Mouse (Mus musculus) 3T3-L1 (cell line): ENCODE measurements around the gene Fbxo21.
A peak's percentile ranks its signal among the peaks of the same experiment; 100 is the strongest.

ENCODE experiments used
- DNase-seq: peaks from one replicate; pipeline ENCODE4 v3.0.0-alpha.2; 2015; ENCODE audit warnings: low read depth, low spot score

The Fbxo21 gene

DNA sequence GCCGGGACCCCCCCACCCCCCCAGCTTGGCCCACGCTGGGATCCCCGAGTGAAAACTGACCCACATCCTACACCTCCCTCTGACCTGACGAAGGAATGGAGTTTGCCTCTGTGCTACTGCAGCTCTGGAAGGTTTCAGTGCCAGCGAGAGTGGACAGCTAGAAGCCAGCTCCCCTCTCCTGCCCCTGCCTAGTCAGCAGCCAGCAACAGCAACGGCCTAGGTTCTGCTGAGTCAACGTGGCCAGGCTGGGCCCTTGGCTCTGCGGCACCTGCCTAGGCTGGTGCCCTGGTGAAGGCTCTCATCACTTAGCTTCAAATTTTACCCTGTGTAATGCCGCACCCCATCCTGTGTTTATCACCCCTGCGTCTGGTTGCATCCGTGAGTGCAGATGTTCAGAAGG, 43.4 kb downstream of the Fbxo21 start:
- no peak for DNase-seq

DNA sequence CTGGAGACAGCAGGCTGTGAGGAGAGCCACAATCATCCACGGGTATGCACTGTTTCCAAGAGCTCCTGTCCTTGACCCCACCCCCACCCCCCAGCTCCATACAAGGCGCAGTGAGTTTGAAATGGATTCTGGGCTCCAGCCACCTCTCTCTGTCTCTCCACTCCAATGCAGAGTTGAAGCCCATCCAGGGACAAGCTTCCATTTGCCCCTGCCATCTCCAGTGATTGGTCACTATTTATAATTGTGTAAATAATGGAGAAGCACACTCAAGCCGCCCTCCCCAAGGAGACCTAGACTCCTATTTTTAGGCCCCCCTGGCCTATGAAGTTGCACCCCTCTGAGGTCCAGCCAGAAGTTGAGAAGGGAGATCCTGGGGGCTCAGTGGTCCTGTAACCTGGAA, 46.5 kb downstream of the Fbxo21 start:
- no peak for DNase-seq

DNA sequence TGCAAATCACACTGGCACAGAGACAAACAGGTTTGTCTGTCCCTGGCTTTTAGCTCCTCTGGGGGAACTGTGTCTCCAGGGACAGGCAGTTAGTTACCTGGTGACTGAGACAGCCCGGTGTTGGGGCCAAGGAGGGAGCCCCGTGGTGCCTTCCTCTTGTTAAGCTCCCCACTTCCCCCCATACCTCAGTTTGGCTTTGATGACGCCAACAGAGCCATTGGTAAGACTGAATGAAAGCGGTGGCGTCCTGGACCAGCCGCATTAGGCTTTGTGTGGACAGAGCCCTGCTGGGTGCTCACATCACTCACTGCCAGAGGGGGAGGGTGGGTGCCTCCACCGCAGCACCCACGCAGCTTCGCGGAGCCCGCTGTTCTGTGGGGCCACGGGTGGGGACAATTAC, 49.4 kb downstream of the Fbxo21 start:
- no peak for DNase-seq

DNA sequence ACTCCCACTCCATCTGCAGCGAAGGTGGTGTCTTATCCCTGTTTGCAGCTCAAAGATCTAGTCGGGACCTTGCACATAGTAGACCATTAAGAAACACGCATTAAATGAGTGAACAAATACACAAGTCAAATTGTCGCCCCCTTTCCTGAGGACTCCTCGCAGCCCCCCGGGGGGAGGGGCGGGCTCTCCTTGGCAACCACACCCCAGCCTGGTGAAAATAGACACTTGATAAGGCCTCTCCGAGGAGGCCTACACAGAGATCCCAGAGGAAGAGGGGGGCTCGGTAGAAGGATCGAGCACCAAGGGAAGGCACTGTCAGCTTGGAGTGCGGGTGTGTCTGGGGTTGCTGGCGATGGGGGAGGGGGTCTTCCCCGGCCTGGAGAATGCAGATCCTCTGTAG, 49.8 kb downstream of the Fbxo21 start:
- no peak for DNase-seq

DNA sequence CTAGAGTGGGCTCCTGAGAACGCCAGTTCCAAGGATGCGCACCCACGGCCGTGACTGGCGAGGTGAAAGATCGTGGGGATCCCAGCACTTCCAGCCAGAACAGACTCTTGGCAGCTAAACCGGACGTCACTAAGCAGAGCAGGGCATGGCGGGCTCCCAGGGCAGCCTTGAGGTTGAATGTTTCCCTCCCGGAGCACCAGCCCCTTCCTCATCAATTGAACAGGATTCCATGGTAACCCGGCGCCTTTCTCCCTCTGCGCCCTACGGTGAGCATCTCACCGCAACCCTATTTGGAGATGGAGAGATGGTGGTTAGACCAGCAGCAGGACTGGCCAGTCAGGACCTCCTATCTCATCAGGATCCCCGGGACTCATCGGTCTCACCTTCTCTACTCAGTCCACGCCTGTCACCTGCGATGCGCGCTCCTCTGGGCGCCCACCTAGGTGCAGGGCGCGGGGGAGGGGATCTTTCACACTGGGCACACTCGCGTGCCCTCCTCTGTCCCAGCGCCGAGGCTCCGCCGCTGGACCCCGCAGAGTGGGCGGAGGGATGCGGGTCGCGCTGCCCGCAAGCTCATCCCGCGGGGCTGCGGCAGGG, 50.7 kb downstream of the Fbxo21 start:
- no peak for DNase-seq

DNA sequence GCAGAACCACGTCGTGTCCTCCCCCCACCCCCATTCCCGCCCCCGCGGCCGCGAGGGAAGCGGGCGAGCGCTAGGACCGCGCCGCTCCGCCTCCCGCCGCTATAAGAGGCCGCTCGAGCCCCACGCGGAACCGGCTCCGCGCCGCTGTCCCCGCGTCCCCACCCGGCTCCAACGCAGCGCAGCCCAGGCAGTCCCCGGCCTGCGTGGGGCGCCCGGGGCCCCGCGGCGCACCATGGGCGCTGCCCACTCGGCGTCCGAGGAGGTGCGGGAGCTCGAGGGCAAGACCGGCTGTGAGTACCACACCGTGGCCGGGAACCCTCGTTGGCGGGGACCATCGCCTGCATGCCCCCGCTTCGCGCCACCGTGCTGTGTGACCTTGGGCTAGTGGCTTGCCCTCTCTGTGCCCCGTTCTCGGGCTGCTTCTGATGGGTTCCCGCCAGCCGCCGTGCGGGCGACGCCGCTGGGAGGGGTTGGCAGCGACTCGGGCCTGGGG, 51.2 kb downstream of the Fbxo21 start, which contains the start of gene Tesc:
TSS of gene Tesc (plus strand) at position 46 of the 493 bp plus-strand sequence.
- DNase-seq: no peak

DNA sequence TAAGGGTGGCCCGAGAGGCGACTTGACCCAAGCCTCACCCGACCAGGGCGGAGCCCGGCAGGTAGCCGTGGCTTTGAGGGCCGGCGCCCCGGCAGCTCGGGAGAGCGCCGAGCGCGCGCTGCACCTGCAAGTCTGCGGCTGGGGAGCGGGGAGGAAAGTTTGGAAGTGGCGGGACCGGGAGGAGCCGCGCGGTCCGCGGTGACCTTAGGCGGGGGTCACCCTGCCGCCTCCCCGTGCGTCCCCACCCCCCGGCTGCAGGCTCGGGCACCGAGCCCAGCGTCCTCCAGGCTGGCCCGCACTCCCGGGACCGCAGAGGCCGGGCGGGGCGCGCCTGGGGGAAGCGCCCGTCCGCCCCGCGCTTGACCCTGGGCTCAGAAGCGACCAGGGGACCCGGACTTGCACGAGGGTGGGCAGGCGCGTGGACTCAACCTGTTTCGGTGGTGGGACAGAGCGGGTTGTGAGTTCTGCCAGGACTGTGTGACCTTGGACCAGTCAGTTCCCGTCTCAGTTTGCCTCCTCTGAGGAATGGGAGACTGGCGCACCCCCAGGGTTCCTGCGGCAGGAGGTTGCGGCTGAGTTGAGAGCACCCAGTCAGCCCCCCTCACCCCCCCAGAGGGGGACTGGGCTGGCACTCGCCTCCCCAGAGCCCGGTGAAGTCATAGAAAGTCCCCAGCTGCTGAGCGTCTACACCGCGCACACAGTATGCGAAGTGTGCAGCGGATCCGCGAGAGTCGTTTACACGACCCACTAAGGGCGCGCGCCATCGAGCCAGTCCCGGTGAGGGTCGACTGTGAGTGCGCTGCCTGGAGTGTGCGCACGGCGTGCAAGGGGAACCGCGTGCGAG, 51.9 kb downstream of the Fbxo21 start:
- DNase-seq: no peak

DNA sequence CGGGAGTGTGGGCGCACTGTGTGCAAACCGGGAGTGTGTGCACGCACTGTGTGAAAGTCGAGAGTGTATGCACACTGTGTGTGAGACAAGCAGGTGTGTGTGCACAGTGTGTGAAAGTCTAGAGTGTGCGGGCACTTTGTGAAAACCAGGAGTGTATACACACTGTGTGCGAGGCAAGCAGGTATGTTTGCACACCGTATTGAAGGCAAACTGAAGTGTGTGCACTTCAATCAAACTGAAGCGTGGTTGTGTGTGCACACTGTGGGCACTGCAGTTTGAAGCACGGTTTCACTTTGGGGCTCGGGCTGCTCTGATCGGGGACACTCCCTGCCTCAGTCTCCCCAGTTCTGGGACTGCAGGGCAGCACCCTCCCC, 52.5 kb downstream of the Fbxo21 start:
- DNase-seq: no peak

DNA sequence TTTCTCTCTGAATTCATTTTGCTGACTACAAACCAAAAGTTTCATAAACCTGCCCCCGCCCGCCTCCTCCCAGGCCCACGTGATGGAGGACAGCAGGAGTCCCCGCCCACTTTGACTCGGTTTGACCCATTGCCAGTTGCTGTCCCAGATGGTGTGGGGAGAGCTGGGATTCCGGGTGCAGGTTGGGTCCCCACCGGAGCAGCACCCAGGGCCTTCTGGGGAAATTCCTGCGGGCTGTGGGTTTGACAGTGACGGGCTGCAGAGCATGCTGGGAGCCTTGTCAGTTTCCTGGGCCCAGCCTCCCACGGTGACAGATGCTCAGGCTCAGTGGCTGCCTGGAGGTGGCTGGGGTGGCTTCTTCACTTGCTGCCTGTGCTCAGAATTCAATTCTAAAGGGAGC, 52.9 kb downstream of the Fbxo21 start:
- DNase-seq: peak; percentile 47

DNA sequence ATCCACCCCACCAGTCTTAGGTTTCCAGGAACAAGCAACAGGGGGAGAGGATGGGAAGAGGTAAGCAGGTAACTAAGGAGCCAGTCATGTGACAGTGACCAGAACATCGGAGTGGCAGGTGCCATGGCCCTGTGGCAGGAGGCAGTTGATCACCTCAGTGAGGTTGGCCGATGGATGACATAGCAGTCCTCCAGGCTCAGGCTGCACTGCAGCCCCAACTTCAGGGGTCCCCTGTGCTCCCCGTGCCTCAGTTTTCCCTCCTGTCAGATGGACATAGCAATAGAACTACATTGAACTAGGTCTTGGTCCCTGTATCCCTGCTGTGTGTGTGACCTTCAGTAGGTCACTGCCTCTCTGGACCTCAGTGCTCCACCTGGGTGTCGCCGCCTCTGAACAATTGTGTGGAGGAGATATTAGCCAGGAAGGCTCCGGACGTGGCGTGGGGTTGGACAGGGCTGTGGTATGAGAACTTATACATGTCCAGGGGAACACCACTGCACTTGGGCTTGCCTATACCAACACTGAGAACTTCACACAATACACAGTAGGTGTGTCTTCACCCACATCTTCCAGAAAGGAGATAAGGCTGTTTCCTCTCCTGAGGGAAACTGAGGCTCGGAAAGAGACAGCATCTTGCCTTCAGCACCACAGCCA, 53.6 kb downstream of the Fbxo21 start:
- no peak for DNase-seq

DNA sequence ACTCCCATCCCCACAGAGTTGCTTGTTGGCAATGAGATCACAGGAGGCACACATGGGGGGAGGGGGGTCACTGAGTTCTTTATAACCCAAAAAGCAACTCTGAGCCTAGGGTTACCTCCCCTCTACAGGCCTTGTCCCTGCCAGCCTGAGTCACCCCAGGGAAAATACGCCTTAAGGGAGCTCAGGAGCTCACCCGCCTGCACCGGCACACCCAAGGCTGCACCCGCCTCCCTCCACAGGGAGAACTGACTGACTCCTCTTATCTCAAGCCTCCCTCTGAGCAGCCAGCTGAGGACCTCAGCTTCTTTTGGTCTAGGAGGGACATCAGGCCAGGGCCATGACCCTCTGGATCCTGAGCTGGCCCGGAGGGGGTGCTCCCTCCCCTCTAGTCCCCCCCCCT, 54.5 kb downstream of the Fbxo21 start:
- no peak for DNase-seq

DNA sequence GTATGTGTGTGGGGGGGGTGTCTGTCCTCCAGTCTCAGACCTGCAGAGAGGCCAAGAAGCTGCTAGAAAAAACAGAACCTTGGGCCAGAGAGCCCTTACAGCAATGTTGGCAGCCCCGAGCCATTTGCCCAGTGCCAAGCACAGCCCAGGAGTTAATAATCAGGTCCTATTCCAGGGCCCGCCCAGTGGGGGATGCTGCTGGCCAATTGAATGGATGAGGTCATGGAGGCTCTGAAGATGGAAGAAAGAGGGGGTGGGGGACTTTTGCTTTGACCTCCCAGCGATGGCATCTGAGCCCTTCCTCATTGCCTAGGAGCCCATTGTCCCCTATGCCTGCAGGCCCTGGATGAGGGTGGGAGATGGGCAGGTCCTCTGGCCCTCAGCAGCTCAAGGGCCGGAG, 55.0 kb downstream of the Fbxo21 start:
- DNase-seq: no peak

DNA sequence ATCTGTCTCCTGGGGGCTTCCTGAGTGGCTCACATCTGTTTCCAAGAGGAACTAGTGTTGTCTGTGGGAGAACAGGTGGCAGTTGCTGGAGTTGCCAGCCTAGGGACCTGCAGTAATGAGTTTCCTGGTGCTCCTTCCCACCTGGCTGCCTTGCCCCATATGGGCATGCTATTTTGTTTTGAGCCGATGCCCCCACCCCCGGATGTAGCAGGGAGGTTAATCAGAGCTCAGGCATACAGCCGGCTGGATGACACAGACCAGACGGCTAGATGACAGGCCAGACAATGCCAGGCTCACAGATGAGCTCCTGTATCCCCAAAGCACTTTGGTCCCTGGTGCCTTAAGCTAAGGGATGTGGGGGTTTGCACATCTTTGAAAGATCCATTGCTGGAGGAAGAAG, 56.8 kb downstream of the Fbxo21 start:
- no peak for DNase-seq

DNA sequence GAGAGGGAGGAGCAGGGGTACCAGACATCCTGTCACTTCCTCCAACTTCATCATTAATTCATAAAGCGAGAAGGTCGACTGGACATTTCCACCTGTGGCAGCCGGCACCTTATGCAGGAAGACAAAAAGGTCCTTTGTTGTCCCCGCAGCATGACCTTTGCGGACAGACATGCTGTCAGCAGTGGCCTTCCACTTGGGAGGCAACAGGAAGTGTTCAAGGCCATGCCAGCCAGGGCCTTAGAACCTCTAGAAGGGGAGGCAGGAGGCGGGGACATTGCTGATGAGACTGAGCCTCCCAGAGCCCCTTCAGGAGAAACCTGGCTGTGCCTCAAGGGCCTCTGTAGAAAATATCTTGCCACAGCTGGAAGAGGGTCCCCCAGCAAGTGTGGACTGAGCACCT, 57.2 kb downstream of the Fbxo21 start:
- no peak for DNase-seq

DNA sequence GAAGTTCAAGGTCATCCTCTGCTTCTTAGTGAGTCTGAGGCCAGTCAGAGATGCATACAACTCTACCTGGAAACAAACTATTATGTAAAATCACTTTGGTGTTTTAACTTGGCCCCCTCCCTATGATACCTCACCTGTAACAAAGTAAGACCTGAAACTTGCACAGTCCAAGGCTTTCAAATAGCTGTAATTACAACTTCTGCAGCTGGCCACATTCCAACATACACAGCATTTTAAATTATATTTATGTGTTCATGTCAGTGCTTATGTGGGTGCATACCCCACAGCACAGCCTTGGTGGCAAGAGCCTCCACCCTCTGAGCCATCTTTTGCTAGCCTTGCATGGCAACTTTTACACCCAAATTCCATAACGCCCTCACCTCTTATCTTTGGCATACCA, 58.1 kb downstream of the Fbxo21 start:
- no peak for DNase-seq

DNA sequence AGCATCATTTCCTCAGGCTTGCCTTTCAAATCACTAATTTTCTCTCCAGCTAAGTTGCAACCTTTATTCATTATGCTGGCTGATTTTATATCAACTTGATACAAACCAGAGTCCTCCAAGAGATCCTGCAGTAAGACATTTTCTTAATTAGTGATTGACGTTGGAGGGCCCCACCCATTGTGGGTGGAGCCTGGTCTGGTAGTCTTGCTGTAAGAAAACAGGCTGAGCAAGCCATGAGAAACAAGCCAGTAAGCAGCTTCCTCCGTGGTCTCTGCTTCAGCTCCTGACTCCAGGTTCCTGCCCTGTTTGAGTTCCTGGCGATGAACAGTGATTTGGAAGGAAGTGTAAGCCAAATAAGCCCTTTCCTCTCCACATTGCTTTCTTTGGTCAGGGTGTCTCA, 59.3 kb downstream of the Fbxo21 start:
- DNase-seq: no peak

DNA sequence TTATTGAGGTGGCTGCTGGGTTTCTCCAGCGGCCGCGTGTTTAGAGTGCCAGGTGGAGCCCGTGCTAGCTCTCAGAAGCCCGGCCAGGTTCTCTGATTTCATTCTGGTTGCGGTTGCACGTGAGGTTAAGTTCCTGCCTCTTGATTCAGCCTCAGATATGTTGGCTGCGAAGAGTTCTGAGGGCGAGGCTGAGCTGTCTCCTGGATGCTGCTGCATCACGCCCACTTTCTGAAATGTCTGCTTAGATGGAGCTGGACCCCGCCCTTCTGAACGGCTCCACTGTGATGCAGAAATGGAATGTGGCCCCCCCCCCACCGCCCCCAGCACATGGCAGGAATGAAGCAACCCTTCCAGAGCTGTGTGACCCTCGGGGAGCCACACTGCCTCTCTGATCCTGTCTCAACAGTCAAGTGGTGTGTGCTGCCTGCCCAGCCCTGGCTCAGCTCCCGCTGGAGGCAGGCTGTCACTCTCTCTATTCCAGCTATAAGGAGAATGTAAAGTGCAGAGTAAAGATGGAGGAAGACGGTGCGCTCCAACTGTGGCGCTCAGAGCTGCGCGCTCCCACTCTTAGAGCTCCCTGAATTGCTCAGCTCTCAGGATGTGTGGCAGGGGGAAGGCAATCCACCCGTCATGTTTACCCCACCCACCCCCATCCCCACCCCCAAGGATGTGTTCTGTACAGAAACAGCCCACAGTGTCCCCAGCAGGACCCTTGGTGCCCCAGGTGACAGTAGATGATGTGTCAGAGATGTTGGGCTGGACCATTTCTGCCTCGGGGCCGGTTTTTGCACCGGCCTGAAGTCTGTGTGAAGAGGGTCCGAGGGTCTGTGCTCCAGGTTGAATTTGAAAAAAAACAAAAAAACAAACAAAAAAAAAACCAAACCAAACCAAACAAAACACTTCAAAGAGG, 60.6 kb downstream of the Fbxo21 start:
- peak; percentile 68 for DNase-seq

DNA sequence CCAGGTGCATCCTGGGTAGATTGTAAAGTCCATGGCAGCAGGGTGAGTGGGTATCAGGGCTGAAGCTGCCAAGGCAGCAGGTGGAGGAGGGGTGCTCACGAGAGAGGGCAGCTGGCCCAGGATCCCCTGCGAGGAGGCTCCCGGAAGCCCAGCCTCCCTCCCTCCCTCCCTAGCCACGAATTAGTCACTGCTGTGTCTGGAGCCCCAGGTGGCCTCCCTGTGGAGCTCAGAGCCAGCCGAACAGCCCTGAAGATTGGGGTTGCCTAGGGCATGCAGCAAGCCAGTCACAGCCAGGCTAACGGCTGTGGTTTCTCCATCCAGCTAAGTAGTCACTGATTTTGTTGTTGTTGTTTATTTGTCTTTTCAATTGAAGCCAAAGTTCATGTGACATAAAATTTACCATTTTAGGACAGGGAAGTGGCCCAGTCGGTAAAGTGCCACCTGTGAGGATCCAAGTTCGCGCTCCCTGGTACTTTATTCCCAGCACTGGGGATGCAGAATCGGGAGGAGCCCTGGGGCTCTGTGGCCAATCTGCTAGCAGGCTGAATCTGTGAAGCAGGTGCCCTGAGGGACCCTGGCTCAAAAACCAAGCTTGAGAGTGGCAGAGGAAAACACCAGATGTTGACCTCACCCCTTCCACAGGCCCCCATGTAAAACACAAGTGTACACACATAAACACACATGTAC, 61.4 kb downstream of the Fbxo21 start:
- peak; percentile 80 for DNase-seq

DNA sequence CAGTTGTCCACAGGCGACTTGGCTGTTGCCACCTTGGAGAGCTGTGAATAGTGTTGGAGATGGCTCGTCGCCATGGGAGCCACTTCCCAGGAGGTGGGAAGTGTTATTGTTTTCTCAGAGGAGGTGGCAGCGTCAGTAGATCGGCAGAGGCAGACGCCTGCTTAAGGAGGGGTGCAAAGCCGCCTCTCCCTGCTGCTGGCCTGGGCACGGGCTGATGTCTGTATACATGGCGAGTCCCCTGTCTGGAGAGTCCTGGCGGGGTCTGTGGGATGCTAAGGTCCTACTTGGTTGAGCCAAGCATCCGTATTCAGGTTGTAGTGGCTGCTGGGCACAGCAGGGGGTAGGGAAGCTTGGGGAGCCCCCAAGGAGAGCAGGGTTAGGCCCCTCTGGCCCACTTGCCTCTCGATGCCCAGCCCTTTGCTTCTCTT, 62.7 kb downstream of the Fbxo21 start:
- DNase-seq: no peak

DNA sequence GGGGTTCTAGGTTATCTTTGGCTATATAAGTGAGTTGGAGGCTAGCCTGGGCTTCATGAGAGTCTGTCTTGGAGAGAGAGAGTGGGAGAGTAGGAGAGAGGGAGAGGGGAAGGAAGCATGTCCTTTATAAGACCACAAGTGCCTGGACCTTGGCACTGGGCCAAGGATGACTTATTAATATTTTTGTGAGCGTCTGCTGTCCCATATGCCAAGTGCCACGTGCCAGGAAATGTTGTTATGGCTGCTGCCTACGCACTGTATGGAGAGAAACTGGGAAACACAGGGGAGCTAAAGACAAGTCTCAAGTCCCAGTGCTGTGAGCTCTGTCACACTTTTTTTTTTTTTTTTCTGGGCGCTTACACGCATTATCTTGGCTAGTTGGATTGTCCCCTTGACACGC, 66.1 kb downstream of the Fbxo21 start:
- no peak for DNase-seq

DNA sequence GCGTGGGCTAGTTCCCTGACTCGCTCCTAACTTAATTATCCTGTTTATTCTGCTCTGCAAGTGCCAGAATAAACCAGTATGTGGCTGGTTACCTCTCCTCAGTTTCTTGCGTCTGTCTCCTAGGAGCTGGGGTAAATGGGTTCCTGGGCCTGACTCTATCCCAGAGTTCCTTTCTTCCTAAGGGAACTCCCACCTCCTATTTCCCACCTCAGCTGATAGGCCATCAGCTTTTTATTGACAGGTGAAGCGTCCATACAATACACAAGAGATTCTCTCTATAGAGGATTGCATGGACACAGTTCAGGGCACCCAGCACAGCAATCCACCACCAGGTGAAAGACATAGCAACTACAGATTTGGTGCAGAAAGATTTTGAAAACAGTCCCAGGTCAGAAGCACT, 67.2 kb downstream of the Fbxo21 start:
- DNase-seq: no peak
